Mouse (Mus musculus) embryo, embryonic 10 days (tissue): ENCODE measurements at regions not wholly inside any gene's neighbourhood (a gene's known extent, or its start where the extent isn't known, plus 50 kb on each side); places are given as distances from the start of the nearest gene placed in this dataset.

Source experiments
- DNase-seq: peaks from one replicate; pipeline ENCODE4 v3.0.0-alpha.2; 2015; ENCODE audit warnings: low spot score

- DNase-seq: no peak
Observed at GRCm38 (mm10) chr1:35428126-35428840, 578.5 kb downstream of the Plekhb2 start.

DNA sequence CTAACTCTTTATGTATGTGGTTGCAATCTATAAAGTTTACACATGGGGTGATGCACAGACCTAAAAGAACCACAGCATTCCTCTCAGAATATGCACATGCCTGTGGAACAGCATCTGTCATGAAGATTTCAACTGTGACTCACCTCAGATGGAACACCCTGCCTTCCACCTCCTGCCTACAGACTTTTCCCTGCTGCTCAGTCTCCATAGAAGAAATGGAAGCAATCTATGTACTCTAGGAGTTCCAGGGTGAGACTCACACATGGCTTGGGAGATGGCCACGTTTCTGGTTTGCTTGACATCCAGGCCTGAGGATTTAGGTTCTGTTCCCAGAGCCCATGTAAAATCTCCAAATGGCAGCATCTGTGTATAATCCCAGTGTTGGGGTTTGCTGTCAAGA is 579.7 kb downstream of the Plekhb2 start:
- DNase-seq: no peak

DNA sequence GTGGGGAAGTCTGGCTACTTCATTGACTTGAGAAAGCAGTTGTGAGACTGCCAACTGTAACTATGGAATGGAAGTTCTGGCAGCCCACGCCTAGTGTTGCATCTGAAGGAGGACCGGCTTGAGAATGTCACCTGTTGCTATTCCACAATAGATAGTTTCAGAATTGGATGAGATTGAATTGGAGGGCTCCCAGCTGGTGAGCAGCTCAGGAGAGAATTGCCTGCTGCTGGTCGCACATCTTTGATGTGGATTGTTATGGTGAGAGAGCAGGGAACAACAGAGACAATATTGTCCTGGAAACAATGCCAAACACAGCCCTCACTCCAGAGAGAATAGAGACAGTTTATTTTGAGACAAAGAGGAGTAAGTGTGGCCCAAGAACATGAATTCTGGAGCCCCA is 585.9 kb downstream of the Plekhb2 start:
- DNase-seq: no peak

- no peak for DNase-seq
Observed at GRCm38 (mm10) chr1:35447345-35447744, 597.6 kb downstream of the Plekhb2 start.

DNA sequence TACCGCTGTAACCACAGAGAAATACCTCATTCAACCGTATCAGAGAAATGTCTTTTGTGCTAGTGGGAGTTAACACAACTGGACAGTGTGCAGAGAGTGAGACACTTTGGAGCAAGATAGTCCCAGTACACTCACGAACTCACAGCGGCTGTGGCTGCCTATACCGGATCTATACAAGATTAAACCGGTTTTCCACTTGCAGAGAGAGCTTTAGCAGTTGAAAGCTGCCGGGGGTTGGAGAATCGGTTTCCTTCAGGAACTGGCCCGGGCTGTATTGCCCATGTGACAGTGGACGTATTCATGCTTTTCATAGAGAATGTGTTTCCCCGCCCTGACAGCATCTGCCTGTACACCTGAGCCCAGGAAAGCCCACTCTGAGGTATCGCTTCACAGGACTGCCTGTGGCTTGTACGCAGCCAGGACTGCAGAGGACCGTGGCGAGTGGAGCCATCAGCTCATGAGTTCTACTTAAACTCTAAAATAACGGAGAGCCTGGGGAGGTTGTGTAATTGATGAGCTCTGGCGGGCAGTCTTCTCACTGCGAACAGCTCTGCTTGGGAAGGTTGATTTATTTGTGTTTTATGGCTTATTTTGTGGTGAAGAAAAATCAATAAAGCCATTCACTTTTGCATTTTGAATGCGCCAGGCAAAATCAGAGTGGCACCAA is 602.8 kb downstream of the Plekhb2 start:
- no peak for DNase-seq

DNA sequence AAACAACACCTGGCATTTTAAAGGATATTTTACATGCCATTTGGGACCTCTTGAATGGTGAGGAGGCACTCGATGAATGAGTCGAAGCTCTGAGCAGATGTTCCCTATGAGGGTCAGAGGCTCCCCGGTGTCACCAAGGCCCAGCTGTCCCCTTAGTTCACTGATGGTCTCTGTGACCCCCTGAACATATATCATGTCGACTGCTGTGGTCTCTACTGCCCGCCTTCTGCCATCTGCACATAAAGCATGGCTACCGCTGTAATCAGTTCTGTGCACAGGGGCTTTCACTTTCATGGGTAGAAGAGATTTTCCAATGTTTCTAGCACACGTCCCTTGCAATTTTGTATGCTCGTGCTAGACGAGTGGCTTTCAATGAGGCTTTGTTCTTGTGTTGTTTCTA is 607.8 kb downstream of the Plekhb2 start:
- peak; percentile 62 for DNase-seq

GRCm38 (mm10) chr1:35465081-35465480 is 603.1 kb upstream of the Hs6st1 start:
- DNase-seq: peak; percentile 54

DNA sequence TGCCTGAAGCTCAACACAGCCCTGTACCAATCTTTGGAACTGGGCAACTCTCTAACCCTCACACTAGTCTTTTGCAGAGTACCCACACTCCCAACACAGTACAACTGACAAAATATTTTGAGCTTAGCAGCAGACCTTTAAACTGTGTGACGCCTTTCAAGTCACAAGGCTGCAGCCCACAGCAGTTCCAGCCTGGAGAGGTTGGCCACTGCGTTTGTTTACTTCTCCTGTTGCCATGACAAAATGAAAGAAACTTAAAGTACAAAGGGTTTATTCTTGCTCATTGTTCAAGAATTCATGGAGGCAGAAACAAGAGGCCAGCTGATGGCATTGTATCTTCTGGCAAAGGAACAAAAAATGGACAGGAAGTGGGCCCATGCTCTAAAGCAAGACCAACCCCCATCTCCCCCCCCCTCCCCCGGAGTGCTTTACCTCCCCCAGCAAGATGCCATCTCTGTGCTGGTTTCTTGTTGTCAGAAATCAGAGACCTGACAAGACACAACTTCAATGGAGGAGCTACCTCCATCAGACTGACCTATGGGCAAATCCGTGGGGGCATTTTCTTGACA is 598.9 kb upstream of the Hs6st1 start:
- peak; percentile 47 for DNase-seq

DNA sequence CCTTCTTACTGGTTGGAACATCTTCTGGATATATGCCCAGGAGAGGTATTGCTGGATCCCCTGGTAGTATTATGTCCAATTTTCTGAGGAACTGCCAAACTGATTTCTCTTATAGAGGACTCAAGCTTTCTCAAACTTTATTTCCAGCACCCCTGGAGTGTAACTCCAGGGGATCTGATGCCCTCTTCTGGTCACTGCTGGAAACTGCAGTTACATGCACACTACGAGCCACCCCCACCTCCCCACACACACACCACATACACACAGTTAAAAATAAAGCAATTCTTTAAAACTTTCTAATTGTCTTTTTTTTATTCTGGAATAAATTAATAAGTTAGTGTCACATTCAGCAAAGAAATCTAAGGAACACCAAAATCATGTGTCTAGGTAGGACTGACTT is 589.9 kb upstream of the Hs6st1 start:
- no peak for DNase-seq

DNA sequence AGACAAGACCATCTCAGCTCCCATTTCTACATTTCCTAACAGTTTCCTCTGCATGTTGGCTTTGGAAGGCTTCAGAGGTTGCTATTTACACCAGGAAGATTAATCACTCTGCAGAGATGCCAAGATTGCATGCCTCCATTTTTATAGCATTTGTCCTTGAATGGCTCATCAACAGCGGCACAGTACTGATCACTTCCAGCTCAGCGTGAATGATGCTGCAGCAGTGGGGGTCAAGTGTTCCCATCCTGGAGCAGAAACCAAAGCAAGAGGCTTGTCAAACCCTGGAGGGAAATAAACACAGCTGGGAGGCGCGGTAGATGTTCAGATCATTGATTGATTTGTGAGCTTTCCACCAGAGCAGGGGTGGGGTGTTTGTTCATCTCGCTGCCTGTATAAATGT is 572.2 kb upstream of the Hs6st1 start:
- no peak for DNase-seq

GRCm38 (mm10) chr1:35522951-35523350 is 545.2 kb upstream of the Hs6st1 start:
- no peak for DNase-seq

DNA sequence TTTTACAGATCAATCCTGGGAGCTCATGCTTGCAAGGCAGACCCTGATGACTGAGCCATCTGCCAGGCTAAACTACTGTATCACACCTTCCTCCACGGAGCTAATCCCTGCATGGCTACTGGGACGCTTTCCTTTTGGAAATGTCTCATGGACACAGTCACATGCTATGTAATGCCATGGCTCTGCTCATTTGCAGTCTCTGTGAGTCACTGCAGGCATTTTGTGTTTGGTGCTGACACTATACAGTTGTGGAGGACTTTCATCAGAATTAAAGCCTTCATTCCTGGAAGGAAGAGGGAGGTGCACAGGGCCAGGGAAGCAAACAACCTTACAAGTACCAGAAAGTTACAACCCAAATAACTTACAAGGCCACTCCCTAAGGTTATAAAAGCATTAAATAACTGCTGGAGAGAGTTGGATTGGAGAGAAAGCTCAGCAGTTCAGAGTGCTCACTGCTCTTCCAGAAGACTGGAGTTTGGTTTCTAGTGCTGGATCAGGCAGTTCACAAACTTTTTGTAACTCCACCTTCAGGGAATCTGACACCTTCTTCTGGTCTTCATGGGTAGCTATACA is 544.3 kb upstream of the Hs6st1 start:
- DNase-seq: no peak

- DNase-seq: no peak
Observed at GRCm38 (mm10) chr1:35524788-35525187, 543.4 kb upstream of the Hs6st1 start.

- no peak for DNase-seq
Observed at GRCm38 (mm10) chr1:35527750-35528476, 540.3 kb upstream of the Hs6st1 start.

GRCm38 (mm10) chr1:35535470-35535869 is 532.7 kb upstream of the Hs6st1 start:
- DNase-seq: no peak

GRCm38 (mm10) chr1:35536276-35536675 is 531.9 kb upstream of the Hs6st1 start:
- DNase-seq: no peak

GRCm38 (mm10) chr1:35548845-35549244 is 519.4 kb upstream of the Hs6st1 start:
- DNase-seq: no peak

DNA sequence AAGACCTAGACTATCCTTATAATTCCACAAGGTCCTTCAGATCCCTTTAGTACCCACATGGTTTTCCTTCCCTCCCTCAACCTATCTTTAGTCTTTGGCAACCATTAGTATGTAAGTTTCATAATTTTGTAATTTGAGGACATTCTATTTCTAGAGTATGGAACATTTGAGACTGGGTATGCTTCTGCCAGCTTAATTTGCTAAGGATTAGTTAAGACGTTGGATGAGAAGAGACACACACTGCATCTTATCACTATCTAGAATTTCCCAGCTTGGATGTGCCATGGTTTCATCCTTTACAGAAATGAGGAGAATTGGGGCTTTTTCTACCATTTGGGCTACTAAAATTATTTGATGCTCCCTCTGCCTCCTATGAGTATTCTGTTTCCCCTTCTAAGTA is 516.7 kb upstream of the Hs6st1 start:
- no peak for DNase-seq

- DNase-seq: no peak
Observed at GRCm38 (mm10) chr1:35562786-35563185, 505.4 kb upstream of the Hs6st1 start.

GRCm38 (mm10) chr1:35575203-35575602 is 493.0 kb upstream of the Hs6st1 start:
- no peak for DNase-seq

- no peak for DNase-seq
Observed at GRCm38 (mm10) chr1:35579392-35579791, 488.8 kb upstream of the Hs6st1 start.

DNA sequence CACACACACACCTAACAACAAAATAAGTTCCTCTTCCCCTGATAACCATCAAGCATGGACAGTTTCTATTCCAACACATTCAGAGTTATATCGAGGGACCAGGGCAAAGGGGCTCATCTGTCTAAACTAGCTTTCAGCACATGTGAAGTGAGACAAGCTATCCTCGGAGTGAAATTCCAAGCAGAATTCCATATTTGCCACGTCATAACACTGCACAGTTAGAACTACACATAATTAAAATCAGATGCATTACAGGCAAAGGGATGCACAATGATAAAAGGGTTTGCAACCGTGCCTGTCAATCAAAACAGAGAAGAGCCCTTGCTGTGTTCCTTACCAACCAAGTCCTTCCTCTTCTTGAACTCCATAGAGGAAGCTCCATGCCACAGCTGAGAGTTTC is 488.2 kb upstream of the Hs6st1 start:
- DNase-seq: no peak

GRCm38 (mm10) chr1:35580474-35580873 is 487.7 kb upstream of the Hs6st1 start:
- no peak for DNase-seq
